Mouse (Mus musculus): ENCODE measurements around the gene Gm44503.

- TF ChIP-seq POLR2A (IDR thresholded peaks at IDR 0.05; ENCODE audit: control insufficient read depth, low read depth, low read length), result no peak
- no peak for TF ChIP-seq CTCF (IDR thresholded peaks at IDR 0.05; ENCODE audit: control insufficient read depth, insufficient read depth, insufficient replicate concordance, low read depth, low read length)
Observed at GRCm38 (mm10) chr9:73000487-73000886, 41.8 kb downstream of the Gm44503 start.

Measured in testis, adult 2 months (tissue).